ENCODE assay signal across 10 mouse cellular contexts in the genomic region with DNA sequence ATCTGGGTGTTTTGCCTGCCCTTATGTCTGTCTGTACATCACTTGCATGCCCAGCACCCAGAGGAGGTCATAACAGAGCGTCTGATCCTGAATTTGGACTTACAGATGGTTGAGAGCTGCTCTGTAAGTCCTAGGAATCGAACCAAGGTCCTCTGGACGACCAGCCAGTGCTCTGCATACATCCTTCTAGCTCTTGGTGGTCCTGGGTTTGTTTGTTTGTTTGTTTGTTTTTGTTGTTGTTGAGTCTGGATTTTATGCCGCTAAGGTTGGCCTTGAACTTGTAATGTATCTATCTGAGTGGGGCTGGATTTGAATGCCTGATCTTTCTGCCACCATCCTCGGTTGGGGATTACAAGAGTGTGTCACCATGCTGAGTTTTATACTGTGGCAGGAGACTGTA. TPM values are rescaled to one million over a fixed set of nuclear protein-coding genes. Genes with fewer than 3 reads are reported as not detected.
A peak's percentile ranks its signal among the peaks of the same experiment; 100 is the strongest.
DNase-seq lines count a peak whose midpoint lies in the region; ATAC-seq lines count a peak whose summit lies in the region.
"Had no signal": no experiment of that assay in that cellular context is flagged by ENCODE, and none has a peak within 500 bp of the region (broad histone marks: within the 10 kb centered on the region; RNA-seq: fewer than 3 reads in every experiment).

No protein-coding gene starts in this region.

- no peak for ATAC-seq in forebrain, embryonic 13.5 days
- no peak for ATAC-seq in forebrain, embryonic 12.5 days (ENCODE audit: low FRiP score)
- ATAC-seq in lung, embryonic 16.5 days (ENCODE audit: low read depth), result no peak
- ATAC-seq in hindbrain, embryonic 14.5 days (ENCODE audit: low FRiP score), result no peak

- H3K27ac ChIP-seq in forebrain, embryonic 13.5 days, result peak overlapping the region; percentile 98
- no peak overlapping the region for H3K27ac ChIP-seq in forebrain, embryonic 12.5 days
- no peak overlapping the region for H3K27ac ChIP-seq in lung, embryonic 16.5 days (ENCODE audit: low read length)
- peak overlapping the region; percentile 98 for H3K27ac ChIP-seq in hindbrain, embryonic 14.5 days

- H3K4me3 ChIP-seq in forebrain, embryonic 13.5 days, result no peak overlapping the region
- no peak overlapping the region for H3K4me3 ChIP-seq in forebrain, embryonic 12.5 days (replicated peaks)
- no peak overlapping the region for H3K4me3 ChIP-seq in lung, embryonic 16.5 days (ENCODE audit: low read length)
- H3K4me3 ChIP-seq in hindbrain, embryonic 14.5 days (replicated peaks; ENCODE audit: low read length), result 0 out of 2 replicates have a peak overlapping the region, but pooled peaks have one; percentile 99

- no peak for DNase-seq in lung, postnatal 4 days
- no peak for DNase-seq in hindbrain, embryonic 14.5 days (ENCODE audit: low spot score)
- DNase-seq in naive thymus-derived CD4-positive, alpha-beta T cell, adult 2 months (ENCODE audit: low read depth), result peak; percentile 18
- DNase-seq in right cerebral cortex, postnatal 36 days (ENCODE audit: low spot score in 2 of 2), result no peak
- DNase-seq in heart, adult 18-20 months, result no peak
- DNase-seq: adrenal gland, postnatal 10 days; cerebellum, adult 8-10 months had no signal

- H3K4me1 ChIP-seq in forebrain, embryonic 13.5 days, result peaks cover 22% of the 10 kb centered on the region; the same call in 1 of the 2 replicates
- H3K4me1 ChIP-seq in forebrain, embryonic 12.5 days, result peaks cover 13% of the 10 kb centered on the region
- H3K4me1 ChIP-seq in lung, embryonic 16.5 days (replicated peaks; ENCODE audit: control insufficient read depth, insufficient read depth, low read length), result no peaks in the 10 kb centered on the region; the same call in 1 of the 2 replicates
- peaks cover 11% of the 10 kb centered on the region for H3K4me1 ChIP-seq in hindbrain, embryonic 14.5 days (replicated peaks; ENCODE audit: control insufficient read depth, insufficient read depth, low read length)

- H3K9me3 ChIP-seq in forebrain, embryonic 13.5 days (replicated peaks), result no peaks in the 10 kb centered on the region
- H3K9me3 ChIP-seq in forebrain, embryonic 12.5 days, result no peaks in the 10 kb centered on the region
- no peaks in the 10 kb centered on the region for H3K9me3 ChIP-seq in lung, embryonic 16.5 days (ENCODE audit: control insufficient read depth, low read length)
- no peaks in the 10 kb centered on the region for H3K9me3 ChIP-seq in hindbrain, embryonic 14.5 days (ENCODE audit: control insufficient read depth, low read length)

- H3K36me3 ChIP-seq in forebrain, embryonic 13.5 days (ENCODE audit: poor library complexity, severe bottlenecking), result no peaks in the 10 kb centered on the region
- H3K36me3 ChIP-seq in forebrain, embryonic 12.5 days (replicated peaks), result no peaks in the 10 kb centered on the region
- H3K36me3 ChIP-seq in lung, embryonic 16.5 days (ENCODE audit: control insufficient read depth, insufficient read depth, low read length), result no peaks in the 10 kb centered on the region
- no peaks in the 10 kb centered on the region for H3K36me3 ChIP-seq in hindbrain, embryonic 14.5 days (replicated peaks; ENCODE audit: control insufficient read depth, insufficient read depth)

- WGBS in forebrain, embryonic 13.5 days, result 85% methylated on average over 5 of the region's 5 CpGs
- WGBS in forebrain, embryonic 12.5 days, result 85% methylated on average over 5 of the region's 5 CpGs
- 76% methylated on average over 5 of the region's 5 CpGs for WGBS in lung, embryonic 16.5 days
- 88% methylated on average over 5 of the region's 5 CpGs for WGBS in hindbrain, embryonic 14.5 days

- no peaks in the 10 kb centered on the region for H3K27me3 ChIP-seq in forebrain, embryonic 13.5 days
- H3K27me3 ChIP-seq in forebrain, embryonic 12.5 days, result no peaks in the 10 kb centered on the region
- no peaks in the 10 kb centered on the region for H3K27me3 ChIP-seq in lung, embryonic 16.5 days (ENCODE audit: control insufficient read depth, insufficient read depth, low read depth, low read length)
- no peaks in the 10 kb centered on the region for H3K27me3 ChIP-seq in hindbrain, embryonic 14.5 days (ENCODE audit: control insufficient read depth, insufficient read depth, low read length)

- H3K9ac ChIP-seq in forebrain, embryonic 13.5 days, result no peak overlapping the region
- H3K9ac ChIP-seq in forebrain, embryonic 12.5 days, result no peak overlapping the region
- H3K9ac ChIP-seq in lung, embryonic 16.5 days (ENCODE audit: low read length), result peak overlapping the region; percentile 72
- H3K9ac ChIP-seq in hindbrain, embryonic 14.5 days, result peak overlapping the region; percentile 97

- H3K4me2 ChIP-seq in forebrain, embryonic 13.5 days, result peak overlapping the region; percentile 55; the same call in 1 of the 2 replicates
- no peak overlapping the region for H3K4me2 ChIP-seq in forebrain, embryonic 12.5 days
- H3K4me2 ChIP-seq in lung, embryonic 16.5 days (ENCODE audit: low read depth, low read length), result no peak overlapping the region
- peak overlapping the region; percentile 62 for H3K4me2 ChIP-seq in hindbrain, embryonic 14.5 days (replicated peaks)

RNA-seq across cellular contexts. Expression of a gene that starts 1.5 kb away (rescaled TPM):
- polyA plus RNA-seq in forebrain, embryonic 13.5 days (2015; fragmentation: Nextera tagmentation; extraction: Ambion mirVana), result 26.9 and 28.5 TPM in 2 replicates
- 43.1 and 47.2 TPM in 2 replicates for polyA plus RNA-seq in forebrain, embryonic 12.5 days (2016; fragmentation: Nextera tagmentation; extraction: Ambion mirVana)
- 19.3 and 22.6 TPM in 2 replicates for polyA plus RNA-seq in lung, embryonic 16.5 days (2015; fragmentation: Nextera tagmentation; extraction: Ambion mirVana)
- polyA plus RNA-seq in hindbrain, embryonic 14.5 days (2014; fragmentation: Nextera tagmentation; extraction: Ambion mirVana), result 51.1 and 63.1 TPM in 2 replicates
- 10 to 100 TPM; 42.6 to 42.8 TPM for total RNA-seq in heart, adult 18-20 months (2021)

RNA-seq across cellular contexts. Expression of a gene that starts 9.3 kb away (rescaled TPM):
- polyA plus RNA-seq in forebrain, embryonic 13.5 days (2015; fragmentation: Nextera tagmentation; extraction: Ambion mirVana), result 69.2 and 77.7 TPM in 2 replicates
- polyA plus RNA-seq in forebrain, embryonic 12.5 days (2016; fragmentation: Nextera tagmentation; extraction: Ambion mirVana), result 65.2 and 66.5 TPM in 2 replicates
- polyA plus RNA-seq in lung, embryonic 16.5 days (2015; fragmentation: Nextera tagmentation; extraction: Ambion mirVana), result 53.5 and 56.3 TPM in 2 replicates
- polyA plus RNA-seq in hindbrain, embryonic 14.5 days (2014; fragmentation: Nextera tagmentation; extraction: Ambion mirVana), result 62.5 and 65.3 TPM in 2 replicates
- total RNA-seq in heart, adult 18-20 months (2021), result 10 to 100 TPM; 14.8 to 19.3 TPM

Comparison
In these comparisons a context has a peak if more than half of its experiments do, and no peak if none do; other contexts are left out.
1. H3K27ac ChIP-seq: peak in forebrain, embryonic 13.5 days (single experiment) and hindbrain, embryonic 14.5 days (single experiment); none in forebrain, embryonic 12.5 days (single experiment) and lung, embryonic 16.5 days (single experiment).
2. H3K4me2 ChIP-seq: peak in forebrain, embryonic 13.5 days (single experiment) and hindbrain, embryonic 14.5 days (single experiment); none in forebrain, embryonic 12.5 days (single experiment) and lung, embryonic 16.5 days (single experiment).
3. H3K9ac ChIP-seq: peak in lung, embryonic 16.5 days (single experiment) and hindbrain, embryonic 14.5 days (single experiment); none in forebrain, embryonic 13.5 days (single experiment) and forebrain, embryonic 12.5 days (single experiment).